Mouse (Mus musculus) embryonic fibroblast, embryonic 13.5 days (primary cell): Measurements from ENCODE around the gene Sh2b1.

ENCODE experiments used
- CTCF ChIP-seq: IDR thresholded peaks from 2 replicates; pipeline ENCODE4 v1.5.1; 2011; ENCODE audit warnings: mild to moderate bottlenecking, control low read depth, low read length, moderate library complexity, borderline replicate concordance; ENCODE audit not compliant: insufficient read depth
- POLR2A ChIP-seq: IDR thresholded peaks from 2 replicates; pipeline ENCODE4 v1.6.1; 2011; ENCODE audit warnings: low read depth, mild to moderate bottlenecking, control low read depth, low read length, moderate library complexity

- no peak for TF ChIP-seq CTCF
- no peak for TF ChIP-seq POLR2A
Measured at GRCm38 (mm10) chr7:126452244-126452643, 23.0 kb downstream of the Sh2b1 start.
